Mouse (Mus musculus): ENCODE measurements around the gene Osbp.
"Not testable (repeated sequence)": the region's sequence is repeated elsewhere in the genome, so short reads cannot be mapped to it uniquely, and the experiment has no call there.

Osbp gene

DNA sequence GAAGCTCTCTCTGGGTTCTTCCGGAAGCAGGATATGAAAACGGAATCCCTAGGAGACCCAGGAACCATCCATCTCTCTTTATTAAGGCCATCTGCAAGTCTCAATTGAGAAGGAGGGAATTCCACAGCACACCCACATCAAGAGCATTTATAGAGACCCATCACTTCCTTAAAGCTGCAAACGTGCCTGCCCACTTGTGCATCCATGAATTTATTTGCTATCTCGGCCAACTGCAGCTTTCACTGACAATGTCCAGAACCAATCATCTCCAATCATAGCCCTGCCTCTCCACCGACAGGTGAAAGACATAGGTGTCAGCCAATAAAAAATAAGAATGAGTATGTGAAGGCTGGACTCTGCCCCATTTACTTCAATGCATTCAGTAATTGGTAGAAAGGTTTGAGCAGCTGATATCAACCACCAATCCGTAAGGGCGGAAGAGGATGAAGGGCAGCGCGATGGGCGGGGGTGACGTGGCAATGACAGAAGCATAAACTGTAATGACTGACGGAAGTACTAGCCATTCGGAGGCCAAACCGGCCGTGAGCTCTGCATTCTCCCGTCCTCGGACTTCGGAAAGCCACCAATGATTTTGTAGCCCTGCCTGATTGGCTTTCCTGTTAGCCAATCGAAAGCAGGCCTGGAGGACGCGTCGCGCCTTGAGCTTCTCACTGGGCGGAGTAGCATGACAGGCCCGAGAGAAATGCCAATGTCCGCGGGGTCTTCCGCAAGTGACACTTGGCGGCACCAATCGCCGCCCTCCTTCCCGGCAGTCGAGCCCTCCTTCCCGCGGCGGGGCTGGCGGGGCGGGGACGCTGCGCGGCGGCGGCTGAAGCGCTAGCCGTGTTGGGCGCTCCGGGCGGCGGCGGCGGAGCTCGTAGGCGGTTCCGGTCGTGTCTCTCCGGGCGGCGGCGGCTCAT lies at the start of gene Osbp:
Gene Osbp, plus strand, starts transcription at position 919 of the 920 bp plus-strand sequence.
- peak; percentile 100 for DNase-seq (ENCODE audit: low read depth)

DNA sequence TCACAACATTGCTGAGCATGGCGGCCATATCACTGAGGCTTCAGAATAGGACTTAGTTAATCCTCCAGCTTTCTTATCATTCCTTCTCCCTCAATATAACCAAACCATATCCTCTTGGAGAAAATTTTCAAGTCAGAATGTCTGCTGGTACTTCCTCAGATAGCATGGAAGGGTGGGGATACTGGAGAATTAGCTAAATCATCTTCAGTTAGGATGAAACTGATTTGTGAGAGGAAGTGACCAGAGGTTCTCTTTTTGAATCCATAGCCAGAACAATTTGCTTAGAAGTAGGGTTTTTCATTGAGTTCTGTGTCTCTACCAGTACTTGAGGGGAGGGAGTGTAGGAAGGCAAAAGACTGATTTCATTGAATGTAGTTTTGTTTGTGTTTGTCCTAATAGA lies 43.7 kb upstream of the Osbp start:
- no peak for DNase-seq (ENCODE audit: low read depth)

DNA sequence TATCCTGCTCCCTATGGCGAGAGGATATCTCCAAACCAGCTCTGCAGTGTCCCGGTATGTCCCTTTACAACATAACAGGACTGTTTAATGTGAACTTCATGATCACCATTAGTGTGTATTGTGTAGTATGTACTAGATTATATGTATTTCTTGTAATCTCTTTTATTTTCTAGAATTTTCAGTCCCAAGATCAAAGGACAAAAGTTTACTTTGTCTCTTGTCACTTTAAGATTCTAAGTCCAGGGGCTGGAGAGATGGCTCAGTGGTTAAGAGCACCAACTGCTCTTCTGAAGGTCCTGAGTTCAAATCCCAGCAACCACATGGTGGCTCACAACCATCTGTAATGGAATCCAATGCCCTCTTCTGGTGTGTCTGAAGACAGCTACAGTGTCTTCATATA lies 43.2 kb upstream of the Osbp start:
- not testable (repeated sequence) for DNase-seq (ENCODE audit: low read depth)

DNA sequence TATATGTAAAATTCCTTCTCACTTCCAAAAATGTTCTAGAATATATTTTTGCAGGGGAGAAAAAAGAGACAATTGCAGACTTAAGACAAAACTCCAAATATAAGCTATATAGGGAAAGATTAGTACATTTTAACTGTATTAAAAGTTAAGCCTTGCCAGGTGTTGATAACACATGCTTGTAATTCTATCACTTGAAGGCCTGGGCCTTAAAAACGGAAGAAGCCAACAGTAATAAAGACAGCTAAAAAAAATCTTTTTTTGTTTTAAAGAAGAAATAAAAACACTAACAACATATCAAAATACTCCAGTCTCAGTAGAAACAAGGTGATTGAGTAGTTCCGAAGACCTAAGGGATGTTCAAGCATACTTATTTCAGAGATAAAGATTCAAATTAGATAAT lies 39.4 kb upstream of the Osbp start:
- no peak for DNase-seq (ENCODE audit: low read depth)

DNA sequence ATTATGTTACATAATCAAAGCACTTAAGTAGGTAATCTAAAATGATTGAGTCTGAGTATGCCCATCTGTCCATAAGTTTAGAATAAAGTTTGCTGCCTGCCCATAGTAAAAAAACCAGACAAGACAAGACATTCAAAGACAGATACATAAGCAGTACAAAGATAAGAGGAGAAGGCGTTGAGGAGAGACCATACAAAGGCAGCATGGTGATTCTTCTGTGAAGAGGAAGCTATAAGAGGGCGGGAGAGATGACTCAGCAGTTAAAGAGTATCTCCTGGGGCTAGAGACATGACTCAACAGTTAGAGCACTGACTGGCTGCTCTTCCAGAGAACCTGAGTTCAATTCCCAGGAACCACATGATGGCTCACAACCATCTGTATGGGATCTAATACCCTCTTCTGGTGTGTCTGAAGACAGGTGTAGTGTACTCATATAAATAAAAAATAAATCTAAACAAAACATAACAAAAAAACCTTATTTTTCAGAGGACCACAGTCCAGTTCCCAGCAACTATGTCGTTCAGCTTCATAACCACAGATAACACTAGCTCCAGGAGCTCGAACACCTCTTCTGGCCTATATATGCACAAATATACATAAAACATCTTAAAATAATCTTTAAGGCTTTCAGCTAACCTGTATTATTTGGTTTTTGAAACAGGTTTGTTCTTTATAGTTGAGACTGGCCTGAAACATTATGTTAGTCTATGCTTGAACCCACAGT lies 37.6 kb upstream of the Osbp start:
- DNase-seq (ENCODE audit: low read depth), result peak; percentile 82

DNA sequence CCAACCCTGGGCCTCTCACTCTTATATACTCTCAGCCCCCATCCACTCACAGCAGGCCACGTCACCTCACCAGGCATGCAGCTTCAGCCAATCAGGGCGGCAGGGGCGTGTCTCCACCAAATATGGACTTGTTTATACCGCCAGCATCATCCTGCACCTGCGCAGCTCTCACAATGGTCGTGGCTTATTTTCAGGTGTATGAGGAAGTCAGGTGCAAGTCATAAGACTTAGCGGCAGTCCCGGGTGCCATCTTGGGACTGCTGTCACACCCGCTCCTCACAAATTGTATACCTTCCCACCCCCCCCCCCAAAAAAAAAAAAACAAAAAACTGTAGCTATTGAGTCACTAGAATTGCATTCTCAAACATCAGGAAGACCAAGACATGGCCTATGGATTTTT lies 19.3 kb upstream of the Osbp start:
- DNase-seq (ENCODE audit: low read depth), result not testable (repeated sequence)

DNA sequence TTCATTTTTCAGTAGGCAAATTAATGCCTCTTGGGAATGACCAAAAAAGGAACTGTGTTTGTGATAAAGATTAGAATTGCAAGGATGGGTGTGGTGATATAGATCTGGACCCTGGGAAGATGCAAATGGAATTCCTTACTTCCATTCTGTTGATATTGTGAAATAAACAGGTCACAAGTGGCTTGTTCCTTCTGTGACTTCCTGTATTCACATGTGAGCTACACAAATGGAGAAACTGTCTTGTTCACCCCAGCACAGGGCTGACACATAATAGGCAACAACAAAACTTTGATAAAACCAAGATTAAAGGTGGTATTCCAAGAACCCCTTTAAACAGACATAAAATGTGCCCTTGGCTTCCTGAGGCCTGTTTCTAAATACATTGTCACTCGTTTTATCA lies 15.9 kb upstream of the Osbp start:
- DNase-seq (ENCODE audit: low read depth), result no peak

DNA sequence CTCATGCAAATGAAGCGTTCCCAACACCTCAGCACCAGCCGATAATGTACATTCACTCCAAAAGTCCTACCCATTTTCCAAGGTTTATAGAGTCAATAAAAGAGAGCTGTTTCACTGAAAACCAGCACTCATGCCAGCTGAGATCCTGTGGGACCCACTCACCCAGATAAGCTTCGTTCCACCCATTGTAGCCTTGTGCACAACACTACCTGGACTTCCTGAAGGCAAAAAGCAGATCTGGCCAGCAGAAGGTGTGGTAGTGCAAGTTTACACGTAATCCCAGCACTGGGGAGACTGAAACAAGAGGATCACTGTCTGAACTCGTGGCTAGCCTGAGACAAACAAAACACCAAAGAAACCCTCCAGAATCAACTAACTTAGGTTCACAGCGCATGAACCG lies 15.0 kb upstream of the Osbp start:
- no peak for DNase-seq (ENCODE audit: low read depth)

DNA sequence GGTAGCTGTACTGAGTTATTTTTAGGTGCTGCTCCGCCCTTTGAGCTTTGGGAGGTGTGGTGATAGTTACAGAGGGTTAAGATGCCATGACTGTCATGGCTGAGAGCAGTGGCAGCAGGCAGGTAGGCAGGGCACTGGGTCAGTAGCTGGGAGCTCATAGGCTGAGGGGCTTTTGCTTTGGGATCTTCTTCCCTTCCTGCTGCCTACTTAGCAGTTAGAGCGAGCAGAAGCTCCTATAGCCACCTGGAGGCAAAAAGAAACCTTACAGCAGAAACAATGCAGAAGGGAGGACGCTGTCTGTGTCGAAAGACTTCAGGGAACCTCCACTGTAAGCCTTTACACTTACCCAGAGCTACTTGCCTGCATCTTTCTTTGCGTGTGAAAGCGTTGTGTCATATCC lies 11.5 kb upstream of the Osbp start:
- DNase-seq (ENCODE audit: low read depth), result peak; percentile 21

DNA sequence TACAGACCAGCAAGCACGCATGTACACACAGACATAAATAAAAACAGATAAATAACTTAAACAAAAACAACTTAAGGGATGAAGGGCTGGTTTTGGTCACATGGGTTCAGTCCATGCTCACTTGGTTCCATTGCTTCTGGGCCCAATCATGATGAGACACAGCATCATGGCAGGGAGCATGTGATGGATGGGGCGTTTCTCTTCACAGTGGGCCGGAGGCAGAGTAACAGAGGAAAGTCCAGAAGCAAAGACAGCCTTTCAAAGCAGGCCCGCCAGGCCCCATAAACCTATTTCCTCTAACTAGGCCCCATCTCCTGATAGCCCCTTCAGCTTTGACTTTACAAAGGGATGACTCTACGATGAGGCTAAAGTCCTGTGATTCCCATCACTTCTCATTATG lies 9.1 kb upstream of the Osbp start:
- DNase-seq (ENCODE audit: low read depth), result no peak

DNA sequence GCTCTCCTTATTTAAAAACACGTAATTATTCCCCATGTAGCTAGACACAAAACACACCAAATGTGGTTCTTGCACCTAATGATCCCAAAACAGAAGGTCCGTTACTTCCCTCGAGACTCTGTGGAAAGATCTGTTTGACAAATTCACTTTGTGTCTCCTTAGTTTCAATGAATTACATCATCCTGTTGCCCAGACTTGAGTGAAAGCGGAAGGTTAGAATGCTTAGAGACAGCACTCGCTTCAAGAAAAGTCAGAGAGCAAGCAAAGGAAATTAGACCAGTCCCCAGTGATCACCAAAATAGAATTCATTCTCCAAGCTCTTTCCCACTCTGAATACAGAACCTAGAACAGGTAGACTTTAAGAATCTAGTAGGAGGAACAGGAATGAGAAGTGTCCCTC lies 8.3 kb upstream of the Osbp start:
- DNase-seq (ENCODE audit: low read depth), result no peak

DNA sequence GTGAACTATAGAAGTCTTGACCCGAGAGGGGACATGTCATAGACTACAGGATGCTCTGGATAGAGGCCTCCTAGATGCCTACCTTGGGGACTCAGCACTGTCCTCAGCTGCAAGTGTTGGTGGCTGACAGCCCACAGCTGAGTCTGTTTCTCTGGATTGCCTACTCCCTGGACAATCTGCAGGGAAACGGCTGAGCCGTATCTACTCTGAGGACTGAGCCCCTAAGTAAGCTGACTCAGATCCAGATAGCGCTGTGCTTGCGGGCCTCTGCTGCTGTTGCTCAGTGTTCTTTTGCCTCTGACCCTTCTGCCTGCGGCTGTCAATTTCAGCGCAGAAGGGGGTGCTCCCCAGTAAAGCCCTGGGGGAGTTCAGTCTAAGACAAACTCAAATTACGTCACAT lies 7.9 kb upstream of the Osbp start:
- DNase-seq (ENCODE audit: low read depth), result no peak

DNA sequence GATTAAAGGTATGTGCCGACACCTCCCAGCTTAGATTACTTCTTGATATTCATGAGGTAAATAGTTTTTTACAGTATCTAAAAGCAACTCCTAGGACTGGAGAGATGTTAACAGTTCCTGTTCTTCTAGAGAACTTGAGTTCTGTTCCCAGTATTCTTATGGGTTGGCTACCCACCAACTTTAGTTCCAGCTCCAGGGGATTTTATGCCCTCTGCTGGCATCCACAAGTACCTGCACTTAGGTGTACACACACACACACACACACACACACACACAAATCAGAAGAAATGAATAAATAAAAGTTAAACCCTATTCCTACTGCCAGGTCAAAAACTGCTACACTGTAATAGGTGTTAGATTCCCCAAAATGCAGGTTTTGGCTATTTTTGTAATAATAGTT lies 1.5 kb upstream of the Osbp start:
- DNase-seq (ENCODE audit: low read depth), result peak; percentile 44

DNA sequence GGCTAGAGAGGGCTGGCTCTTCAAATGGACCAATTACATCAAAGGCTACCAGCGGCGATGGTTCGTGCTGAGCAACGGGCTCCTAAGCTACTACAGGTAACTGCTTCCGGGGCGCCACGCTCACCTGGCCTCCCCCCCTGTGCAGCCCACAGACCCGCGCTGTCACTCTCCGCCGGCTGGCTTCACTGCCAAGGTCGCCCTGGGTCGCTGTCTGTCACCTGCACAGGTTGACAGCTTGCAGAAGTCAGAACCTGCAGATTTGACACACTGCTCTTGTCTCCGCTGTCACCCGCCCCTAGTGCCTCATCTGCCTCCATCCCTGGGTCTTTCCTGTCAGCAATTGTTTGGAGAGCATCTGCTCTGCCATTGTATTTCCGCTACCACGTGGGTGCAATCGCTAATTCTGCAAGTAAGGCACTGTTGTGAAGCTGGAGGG lies 478 bp downstream of the Osbp start:
- DNase-seq (ENCODE audit: low read depth), result peak; percentile 51

DNA sequence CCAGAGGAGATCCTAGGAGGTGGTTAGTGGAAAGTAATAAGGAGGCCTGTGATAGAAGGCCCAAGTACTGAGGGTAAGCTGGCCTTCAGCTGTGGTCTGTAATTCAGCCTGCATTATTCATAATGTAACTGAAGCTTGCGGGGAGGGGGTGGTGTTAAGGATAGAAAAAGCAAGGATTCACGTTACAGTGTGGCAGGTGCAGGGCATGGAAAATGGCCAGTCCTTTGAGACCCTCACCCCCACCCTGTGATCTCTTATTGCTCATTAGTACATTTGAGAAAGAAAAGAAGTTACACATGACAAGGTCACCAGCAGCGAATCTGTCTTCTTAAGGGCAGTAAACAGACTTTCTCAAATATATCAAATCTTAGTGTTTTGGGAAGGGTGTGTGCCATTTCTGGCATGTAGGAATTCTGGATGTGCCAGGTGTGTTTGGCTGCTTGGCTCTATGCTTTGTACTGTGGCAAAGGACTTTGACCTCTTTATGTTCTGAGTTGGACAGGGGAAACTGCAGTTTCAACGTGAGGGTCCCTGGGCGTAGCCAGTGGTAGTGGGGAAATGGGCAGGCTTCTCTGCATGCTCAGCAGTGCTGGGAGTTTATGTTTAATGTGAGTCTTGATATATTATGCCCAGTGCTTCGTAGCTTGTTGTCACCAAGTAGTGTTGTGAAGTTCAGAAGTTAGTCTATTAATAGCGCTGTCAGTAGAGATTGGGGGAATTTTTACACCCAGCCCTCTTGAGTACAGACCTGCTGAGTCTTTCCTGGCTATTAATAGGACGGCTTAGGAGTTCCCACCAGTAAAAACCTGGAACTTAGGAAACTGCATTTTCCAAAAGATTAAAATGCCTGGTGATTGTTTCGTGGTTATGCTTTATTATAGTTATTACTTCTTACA lies 3.7 kb downstream of the Osbp start:
- no peak for DNase-seq (ENCODE audit: low read depth)

DNA sequence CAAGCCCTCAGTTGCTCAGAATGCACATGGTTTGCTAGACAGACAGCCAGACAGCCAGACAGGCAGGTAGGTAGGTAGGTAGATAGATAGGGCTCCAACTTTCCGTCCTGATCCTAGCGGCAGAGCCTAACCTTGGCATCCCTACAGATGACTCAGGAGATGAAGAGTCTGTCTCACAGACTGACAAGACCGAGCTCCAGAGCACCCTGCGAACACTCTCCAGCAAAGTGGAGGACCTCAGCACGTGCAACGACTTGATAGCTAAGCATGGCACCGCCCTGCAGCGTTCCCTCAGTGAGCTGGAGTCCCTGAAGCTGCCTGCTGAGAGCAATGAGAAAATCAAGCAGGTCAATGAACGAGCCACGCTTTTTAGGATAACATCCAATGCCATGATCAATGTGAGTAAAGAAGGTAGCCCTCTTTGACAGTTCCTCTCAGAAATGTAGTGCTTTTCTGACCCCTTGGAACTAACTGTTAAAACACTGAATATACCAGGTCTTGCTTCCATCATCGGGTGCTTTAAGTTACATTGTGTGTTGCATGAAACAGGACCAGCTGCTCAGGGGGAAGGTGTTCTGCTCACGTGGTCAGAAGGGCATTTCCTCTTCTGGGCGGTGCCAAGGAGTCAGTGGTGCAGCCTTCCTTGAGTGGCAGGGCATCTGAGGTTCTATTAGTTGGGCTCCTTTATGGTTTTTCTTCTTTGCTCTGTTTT lies 7.9 kb downstream of the Osbp start:
- peak; percentile 20 for DNase-seq (ENCODE audit: low read depth)

DNA sequence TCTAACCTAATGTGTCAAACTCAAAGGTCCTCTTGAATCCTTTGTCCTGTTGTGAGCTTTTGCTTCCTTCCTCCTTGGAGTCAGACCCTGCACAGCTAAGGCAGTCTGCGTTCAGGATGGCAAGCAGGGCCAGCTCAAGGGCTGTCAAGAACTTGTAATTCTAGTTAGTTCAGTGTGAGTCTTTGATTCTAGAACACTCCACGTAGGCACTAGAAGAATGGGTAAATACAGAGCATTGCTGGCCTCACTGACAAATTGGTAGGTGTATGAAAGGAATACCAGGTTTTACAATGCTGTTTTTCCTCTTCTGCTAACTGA lies 8.4 kb downstream of the Osbp start:
- no peak for DNase-seq (ENCODE audit: low read depth)

DNA sequence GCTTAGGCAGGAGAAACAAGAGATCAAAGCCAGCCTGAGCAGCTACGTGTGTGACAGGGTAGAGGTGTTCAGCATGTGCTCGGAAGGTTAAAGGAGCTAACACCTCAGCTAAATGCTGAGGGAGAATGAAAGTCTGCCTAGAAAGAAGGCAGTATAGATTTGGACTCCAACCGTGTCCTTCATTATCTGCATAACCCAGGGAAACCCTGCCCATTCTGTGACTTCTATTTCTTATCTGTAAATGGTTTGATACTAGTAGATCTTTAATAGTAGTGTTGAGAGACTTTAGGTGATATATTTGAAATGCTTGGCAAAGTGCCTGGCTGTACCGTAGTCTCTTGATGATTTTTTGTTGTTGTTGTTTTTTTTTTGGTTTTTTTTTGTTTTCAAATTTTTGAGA lies 9.9 kb downstream of the Osbp start:
- DNase-seq (ENCODE audit: low read depth), result no peak

DNA sequence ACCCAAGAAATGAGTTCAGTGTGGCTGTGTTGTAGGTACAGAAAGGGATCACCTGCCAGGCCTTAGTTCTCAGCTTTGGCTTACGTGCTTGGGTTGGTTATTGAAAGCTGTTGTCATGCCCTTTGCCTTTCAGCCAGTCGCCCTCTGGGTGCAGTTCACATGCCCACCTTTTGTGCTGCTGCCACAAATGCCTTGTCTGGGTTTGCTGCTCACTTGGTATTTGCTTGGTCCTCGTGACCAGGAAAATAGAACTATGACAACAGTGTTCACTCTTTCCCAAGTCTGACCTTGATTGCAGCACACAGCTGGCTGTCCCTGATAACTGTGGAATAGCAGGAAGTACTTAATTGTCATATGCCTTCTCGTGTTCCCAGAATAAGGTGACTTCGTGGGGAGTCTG lies 11.6 kb downstream of the Osbp start:
- DNase-seq (ENCODE audit: low read depth), result no peak

DNA sequence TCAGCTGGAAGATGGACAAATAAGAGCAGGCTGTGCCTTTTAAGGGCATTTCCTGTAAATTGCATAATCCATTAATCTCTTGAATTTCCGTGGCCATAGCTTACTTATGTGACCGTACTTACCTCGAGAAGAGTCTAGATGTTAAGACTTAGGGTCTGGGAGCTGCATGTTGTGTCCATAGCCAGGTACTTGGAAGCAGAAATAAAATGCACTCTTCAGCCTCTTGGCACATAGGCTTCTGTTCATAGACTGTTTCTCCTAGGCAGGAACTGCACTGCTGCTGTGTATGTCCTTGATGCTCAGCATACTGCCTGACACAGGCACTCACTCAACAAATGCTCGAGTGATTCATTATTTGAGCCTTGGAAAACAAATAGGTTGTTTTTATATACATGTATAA lies 14.7 kb downstream of the Osbp start:
- no peak for DNase-seq (ENCODE audit: low read depth)

DNA sequence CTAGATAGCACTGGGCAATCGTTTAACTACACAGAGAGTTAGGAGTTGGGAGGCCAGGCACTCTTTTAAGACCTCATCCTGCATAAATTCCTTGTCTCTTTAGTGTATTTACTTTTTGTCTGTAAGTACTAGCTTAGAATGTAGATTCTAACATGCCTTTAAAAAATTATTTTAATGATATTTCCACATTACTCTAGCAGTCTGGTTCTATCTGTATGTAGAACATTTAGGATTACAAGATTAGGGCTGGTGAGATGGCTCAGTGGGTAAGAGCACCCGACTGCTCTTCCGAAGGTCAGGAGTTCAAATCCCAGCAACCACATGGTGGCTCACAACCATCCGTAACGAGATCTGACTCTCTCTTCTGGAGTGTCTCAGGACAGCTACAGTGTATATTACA lies 18.9 kb downstream of the Osbp start:
- not testable (repeated sequence) for DNase-seq (ENCODE audit: low read depth)

DNA sequence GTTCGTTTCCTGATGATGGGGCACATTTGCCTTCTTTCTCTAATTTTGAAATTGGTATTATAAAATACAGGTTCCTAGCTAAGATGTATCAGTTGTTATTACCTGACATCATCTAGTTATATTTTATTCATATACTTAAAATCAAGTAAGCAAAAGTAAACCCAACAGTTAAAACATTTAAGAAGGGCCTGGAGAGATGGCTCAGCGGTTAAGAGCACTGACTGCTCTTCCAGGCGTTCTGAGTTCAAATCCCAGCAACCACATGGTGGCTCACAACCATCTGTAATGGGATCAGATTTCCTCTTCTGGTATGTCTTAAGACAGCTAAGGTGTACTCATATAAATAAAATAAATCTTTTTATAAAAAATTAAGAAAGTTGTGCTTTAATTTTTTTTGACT lies 22.1 kb downstream of the Osbp start:
- DNase-seq (ENCODE audit: low read depth), result no peak

All from 416B (cell line).